In the genomic region with DNA sequence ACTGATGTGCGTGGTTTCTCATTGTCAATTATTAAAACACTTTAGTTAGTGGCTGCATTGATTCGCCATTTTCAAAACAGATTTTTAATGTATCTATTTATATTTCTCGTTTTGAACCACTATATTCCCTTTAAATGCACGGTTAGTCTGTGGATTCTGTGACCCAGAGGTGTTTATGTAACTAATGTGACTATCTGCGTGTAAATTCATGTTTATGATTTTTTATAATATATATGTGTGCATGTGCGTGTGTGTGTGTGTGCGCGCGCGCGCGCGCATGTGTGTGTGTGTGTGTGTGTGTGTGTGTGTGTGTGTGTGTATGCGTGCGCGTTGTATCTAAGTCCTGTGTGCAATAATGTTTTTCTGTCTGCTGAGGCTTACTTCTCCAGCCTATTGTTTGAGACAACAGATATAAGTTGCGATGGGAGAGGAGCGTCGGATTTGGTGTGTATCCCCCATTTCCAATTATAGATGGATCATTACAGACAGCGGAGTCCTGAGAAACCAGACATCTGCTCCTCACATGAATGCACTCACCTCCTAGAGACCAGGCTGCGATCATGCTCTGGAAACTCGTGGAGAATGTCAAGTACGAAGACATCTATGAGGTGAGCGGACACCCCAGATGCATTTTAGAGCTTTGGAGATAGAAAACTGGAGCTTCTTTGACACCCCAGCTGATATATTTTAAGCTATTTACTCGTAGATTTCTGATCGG, we compare ENCODE assay signal across 9 mouse cellular contexts. TPM values are rescaled to one million over a fixed set of nuclear protein-coding genes. Genes with fewer than 3 reads are reported as not detected.
DNase-seq lines count a peak whose midpoint lies in the region; ATAC-seq and TF ChIP-seq lines count a peak whose summit lies in the region.
"Had no signal": no experiment of that assay in that cellular context is flagged by ENCODE, and none has a peak within 500 bp of the region (broad histone marks: within the 10 kb centered on the region; RNA-seq: fewer than 3 reads in every experiment).

Gene Tfap2b, plus strand, starts transcription at position 274 of the 718 bp plus-strand sequence.

- H3K27ac ChIP-seq in ES-Bruce4 (ENCODE audit: insufficient read depth, low read length): no peak within 1 kb of the TSS
- H3K27ac ChIP-seq in forebrain, embryonic 16.5 days (ENCODE audit: low read length): no peak within 1 kb of the TSS
- no peak within 1 kb of the TSS for H3K27ac ChIP-seq in liver, postnatal 0 days (ENCODE audit: low read depth)
- H3K27ac ChIP-seq: layer of hippocampus, adult 2 months had no signal

- H3K4me2 ChIP-seq in forebrain, embryonic 16.5 days (ENCODE audit: low read length): no peak within 1 kb of the TSS
- H3K4me2 ChIP-seq in liver, postnatal 0 days (ENCODE audit: low read depth, low read length): peak within 1 kb of the TSS; percentile 45; the same call in 1 of the 2 replicates

- intact Hi-C loops in left cerebral cortex, postnatal 36 days (cut with DNase I): loop anchor here (5.0 kb wide), 5 partner anchors 96 to 1304 kb away; no protein-coding TSS in a partner anchor

- TF ChIP-seq EP300 in ES-Bruce4 (IDR thresholded peaks at IDR 0.05; ENCODE audit: insufficient read depth, low read depth, low read length): no peak
- TF ChIP-seq EP300 in liver, postnatal 0 days (IDR thresholded peaks at IDR 0.05; ENCODE audit: low read depth): no peak

- no peaks in the 10 kb centered on the region for H3K4me1 ChIP-seq in ES-Bruce4 (ENCODE audit: control insufficient read depth, insufficient read depth, low read length)
- H3K4me1 ChIP-seq in forebrain, embryonic 16.5 days (replicated peaks; ENCODE audit: control insufficient read depth, insufficient read depth, low read length): no peaks in the 10 kb centered on the region
- no peaks in the 10 kb centered on the region for H3K4me1 ChIP-seq in liver, postnatal 0 days (ENCODE audit: insufficient read depth)

- ATAC-seq in forebrain, embryonic 16.5 days: no peak
- no peak for ATAC-seq in liver, postnatal 0 days

- H3K27me3 ChIP-seq in ES-Bruce4 (ENCODE audit: control insufficient read depth, insufficient read depth, low read length, poor library complexity, severe bottlenecking): peaks cover 26% of the 10 kb centered on the region
- peaks cover 47% of the 10 kb centered on the region for H3K27me3 ChIP-seq in forebrain, embryonic 16.5 days (replicated peaks; ENCODE audit: control insufficient read depth, insufficient read depth, low read length)
- peaks cover 58% of the 10 kb centered on the region for H3K27me3 ChIP-seq in liver, postnatal 0 days (ENCODE audit: insufficient read depth, low read length)

- H3K9me3 ChIP-seq in ES-Bruce4 (replicated peaks; ENCODE audit: control insufficient read depth, insufficient read depth, low read length, poor library complexity, severe bottlenecking): no peaks in the 10 kb centered on the region
- H3K9me3 ChIP-seq in forebrain, embryonic 16.5 days (ENCODE audit: control insufficient read depth, low read length): no peaks in the 10 kb centered on the region
- no peaks in the 10 kb centered on the region for H3K9me3 ChIP-seq in liver, postnatal 0 days (ENCODE audit: low read length)

- TF ChIP-seq CTCF in ES-Bruce4 (IDR thresholded peaks at IDR 0.05; ENCODE audit: low read depth, low read length): no peak
- no peak for TF ChIP-seq CTCF in liver, postnatal 0 days (IDR thresholded peaks at IDR 0.05; ENCODE audit: low read depth)

- H3K4me3 ChIP-seq in ES-Bruce4 (ENCODE audit: low read depth, low read length): peak within 1 kb of the TSS; percentile 19
- H3K4me3 ChIP-seq in forebrain, embryonic 16.5 days (replicated peaks; ENCODE audit: low read length): peak within 1 kb of the TSS; percentile 19; the same call in 1 of the 2 replicates
- 0 out of 2 replicates have a peak within 1 kb of the TSS, but pooled peaks have one; percentile 17 for H3K4me3 ChIP-seq in liver, postnatal 0 days (ENCODE audit: low read depth, low read length)
- H3K4me3 ChIP-seq: layer of hippocampus, adult 2 months had no signal

- WGBS in forebrain, embryonic 16.5 days: 2% methylated on average over 26 of the region's 26 CpGs
- 3% methylated on average over 26 of the region's 26 CpGs for WGBS in liver, postnatal 0 days (ENCODE audit: insufficient replicate concordance)

- no peak for DNase-seq in adrenal gland, postnatal 14 days
- no peak for DNase-seq in adrenal gland, postnatal 36 days
- DNase-seq in liver, postnatal 0 days: no peak
- no peak for DNase-seq in urinary bladder, adult 18-20 months (ENCODE audit: low spot score in 2 of 2)
- no peak for DNase-seq in layer of hippocampus, adult 18-20 months (ENCODE audit: low spot score in 2 of 2)
- no peak for DNase-seq in left cerebral cortex, postnatal 36 days (ENCODE audit: low spot score in 2 of 2)

- H3K36me3 ChIP-seq in ES-Bruce4 (ENCODE audit: control insufficient read depth, insufficient read depth, low read length, poor library complexity, severe bottlenecking): no peaks in the 10 kb centered on the region
- H3K36me3 ChIP-seq in forebrain, embryonic 16.5 days (ENCODE audit: control insufficient read depth, insufficient read depth): no peaks in the 10 kb centered on the region
- no peaks in the 10 kb centered on the region for H3K36me3 ChIP-seq in liver, postnatal 0 days (replicated peaks; ENCODE audit: insufficient read depth, low read length)

- no peak for TF ChIP-seq POLR2A in ES-Bruce4 (IDR thresholded peaks at IDR 0.05; ENCODE audit: insufficient read depth, low read length)

- H3K9ac ChIP-seq in ES-Bruce4 (ENCODE audit: low read depth, poor library complexity, severe bottlenecking): peak within 1 kb of the TSS; percentile 24; the same call in 1 of the 2 replicates
- no peak within 1 kb of the TSS for H3K9ac ChIP-seq in forebrain, embryonic 16.5 days (replicated peaks; ENCODE audit: low read depth, low read length)
- no peak within 1 kb of the TSS for H3K9ac ChIP-seq in liver, postnatal 0 days (replicated peaks)

RNA-seq across cellular contexts. Expression of gene Tfap2b, which starts in this region (rescaled TPM):
- total RNA-seq in adrenal gland, postnatal 14 days (2021): 11.8 and 11.9 TPM in 2 replicates
- 1 to 10 TPM; 5.7 to 6.8 TPM for total RNA-seq in adrenal gland, postnatal 36 days (2021)
- not detected in 2 replicates for polyA plus RNA-seq in ES-Bruce4 (2011; ENCODE audit: insufficient read depth, insufficient read length, low read depth, missing spikeins)
- polyA plus RNA-seq in forebrain, embryonic 16.5 days (2015; fragmentation: Nextera tagmentation; extraction: Ambion mirVana): 2.4 and 3.0 TPM in 2 replicates
- not detected in 2 replicates for polyA plus RNA-seq in liver, postnatal 0 days (2015; fragmentation: Nextera tagmentation; extraction: Ambion mirVana)
- total RNA-seq in layer of hippocampus, adult 18-20 months (2021): under 1 TPM in 1 of 2 experiments, not detected in 1; 0.15 TPM
- total RNA-seq in left cerebral cortex, postnatal 36 days (2021): 1 to 10 TPM in 1 of 2 experiments, under 1 TPM in 1; 0.94 to 2.2 TPM
